Mouse (Mus musculus) adrenal gland, postnatal 25 days (tissue): ENCODE data around the gene Ccnb1. TPM values are rescaled to one million over a fixed set of nuclear protein-coding genes. Genes with fewer than 3 reads are reported as not detected.
"Not testable (repeated sequence)": the region's sequence is repeated elsewhere in the genome, so short reads cannot be mapped to it uniquely, and the experiment has no call there.

Experiments used
- DNase-seq: peaks from one replicate; pipeline ENCODE4 v3.0.0; 2021; ENCODE audit warnings: mixed read lengths
- total RNA-seq: library from RNA; stranded (reverse); gene quantifications from 2 replicates; pipeline ENCODE4 v1.2.3, GENCODE M21; 2021

Ccnb1 gene
- total RNA-seq, 1 experiment from 2014 or later = 9.4 TPM

GRCm38 (mm10) chr13:100774704-100775103 is 11.7 kb downstream of the Ccnb1 start:
- no peak for DNase-seq

GRCm38 (mm10) chr13:100755329-100755728 is 31.0 kb downstream of the Ccnb1 start:
- DNase-seq = no peak

GRCm38 (mm10) chr13:100754186-100754585 is 32.2 kb downstream of the Ccnb1 start:
- no peak for DNase-seq

- no peak for DNase-seq
These were observed 33.4 kb downstream of the Ccnb1 start for GRCm38 (mm10) chr13:100753011-100753410.

GRCm38 (mm10) chr13:100752529-100752928 is 33.8 kb downstream of the Ccnb1 start:
- no peak for DNase-seq

- DNase-seq = no peak
These were observed 35.0 kb downstream of the Ccnb1 start for GRCm38 (mm10) chr13:100751402-100751801.

GRCm38 (mm10) chr13:100750799-100751198 is 35.6 kb downstream of the Ccnb1 start:
- DNase-seq = no peak

GRCm38 (mm10) chr13:100748638-100749037 is 37.7 kb downstream of the Ccnb1 start:
- DNase-seq = no peak

- no peak for DNase-seq
These were observed 40.3 kb downstream of the Ccnb1 start for GRCm38 (mm10) chr13:100746090-100746489.

- peak; percentile 94 for DNase-seq
These were observed 42.2 kb downstream of the Ccnb1 start, which contains the start of gene Mrps36 for GRCm38 (mm10) chr13:100744036-100744744. TSS of gene Mrps36 (minus strand) at chr13:100744659.

- no peak for DNase-seq
These were observed 42.9 kb downstream of the Ccnb1 start for GRCm38 (mm10) chr13:100743346-100744035.

GRCm38 (mm10) chr13:100742831-100743230 is 43.5 kb downstream of the Ccnb1 start:
- no peak for DNase-seq

GRCm38 (mm10) chr13:100732756-100733155 is 53.6 kb downstream of the Ccnb1 start:
- DNase-seq = no peak

GRCm38 (mm10) chr13:100731462-100732046 is 54.8 kb downstream of the Ccnb1 start:
- DNase-seq = not testable (repeated sequence)

- peak; percentile 94 for DNase-seq
These were observed 55.6 kb downstream of the Ccnb1 start, which contains the start of gene Cdk7 for GRCm38 (mm10) chr13:100730861-100731176. TSS of gene Cdk7 (minus strand) at chr13:100730939.

- DNase-seq = no peak
These were observed 56.1 kb downstream of the Ccnb1 start for GRCm38 (mm10) chr13:100730153-100730860.

Other genes with a start within 250 kb of the Ccnb1 start
- gene Ocln, start 233.9 kb downstream of the Ccnb1 start, total RNA-seq = 9.5 and 10.7 TPM in 2 replicates
- 0.61 and 0.86 TPM in 2 replicates for gene Marveld2, start 169.6 kb downstream of the Ccnb1 start, total RNA-seq
- 68.4 and 77.9 TPM in 2 replicates for gene Ak6, start 135.6 kb downstream of the Ccnb1 start, total RNA-seq
- gene Rad17, start 135.5 kb downstream of the Ccnb1 start, total RNA-seq = 22.6 and 22.8 TPM in 2 replicates
- 4.9 and 13.1 TPM in 2 replicates for gene Taf9, start 135.0 kb downstream of the Ccnb1 start, total RNA-seq
- gene Ccdc125, start 116.9 kb downstream of the Ccnb1 start, total RNA-seq = 0.62 and 1.3 TPM in 2 replicates
- gene Cdk7, start 55.6 kb downstream of the Ccnb1 start, total RNA-seq = 38.5 and 45.6 TPM in 2 replicates
- 116 and 146 TPM in 2 replicates for gene Mrps36, start 41.9 kb downstream of the Ccnb1 start, total RNA-seq
- gene Cenph, start 10.7 kb downstream of the Ccnb1 start, total RNA-seq = 2.1 and 2.5 TPM in 2 replicates
- 46.1 and 47.9 TPM in 2 replicates for gene Slc30a5, start 46.9 kb upstream of the Ccnb1 start, total RNA-seq